Mouse (Mus musculus) T-helper 1 cell (primary cell): ENCODE results near the gene Alg13.

Source experiments
- in situ Hi-C: fragments of 300-600 bp; cut with MboI, MseI; formaldehyde crosslinking; loops from one replicate; pipeline ENCODE4 v1.15.1; 2025; ENCODE audit warnings: high pct_unique_total_duplicates

The Alg13 gene

GRCm38 (mm10) chrX:144317548-144318163, at the start of gene Alg13:
Alg13 (plus strand) TSS chrX:144317804.
- in situ Hi-C loops = no loop called here

- in situ Hi-C loops = no loop called here
These were observed 49.0 kb upstream of the Alg13 start for GRCm38 (mm10) chrX:144268606-144269005.

- in situ Hi-C loops = no loop called here
These were observed 16.1 kb upstream of the Alg13 start for GRCm38 (mm10) chrX:144301476-144301875.

- in situ Hi-C loops = no loop called here
These were observed 11.9 kb upstream of the Alg13 start for GRCm38 (mm10) chrX:144305659-144306058.

GRCm38 (mm10) chrX:144314041-144314440, 3.6 kb upstream of the Alg13 start:
- in situ Hi-C loops = no loop called here

GRCm38 (mm10) chrX:144315028-144315427, 2.6 kb upstream of the Alg13 start:
- in situ Hi-C loops = no loop called here

GRCm38 (mm10) chrX:144316004-144316403, 1.6 kb upstream of the Alg13 start:
- in situ Hi-C loops = no loop called here

GRCm38 (mm10) chrX:144318164-144318979, 768 bp downstream of the Alg13 start:
- in situ Hi-C loops = no loop called here

- in situ Hi-C loops = no loop called here
These were observed 1.8 kb downstream of the Alg13 start for GRCm38 (mm10) chrX:144319366-144319765.

GRCm38 (mm10) chrX:144325375-144325774, 7.8 kb downstream of the Alg13 start:
- in situ Hi-C loops = no loop called here

- in situ Hi-C loops = no loop called here
These were observed 17.9 kb downstream of the Alg13 start for GRCm38 (mm10) chrX:144335332-144336015.

GRCm38 (mm10) chrX:144337938-144338337, 20.3 kb downstream of the Alg13 start:
- in situ Hi-C loops = no loop called here

- in situ Hi-C loops = no loop called here
These were observed 20.8 kb downstream of the Alg13 start for GRCm38 (mm10) chrX:144338355-144338754.

GRCm38 (mm10) chrX:144374196-144374595, 56.6 kb downstream of the Alg13 start:
- in situ Hi-C loops = no loop called here

- in situ Hi-C loops = loop anchor here (5.0 to 25.0 kb wide), 2 partner anchors 1009 to 1274 kb away; no protein-coding TSS in a partner anchor
These were observed 85.9 kb downstream of the Alg13 start for GRCm38 (mm10) chrX:144403526-144403925.

GRCm38 (mm10) chrX:144408036-144408435, 90.4 kb downstream of the Alg13 start:
- in situ Hi-C loops = loop anchor here (5.0 to 25.0 kb wide), 2 partner anchors 234 to 1004 kb away; no protein-coding TSS in a partner anchor

- in situ Hi-C loops = loop anchor here (25.0 kb wide), 1 partner anchor 992 kb away; no protein-coding TSS in a partner anchor
These were observed 102.7 kb downstream of the Alg13 start for GRCm38 (mm10) chrX:144420259-144420658.

- in situ Hi-C loops = loop anchor here (25.0 kb wide), 1 partner anchor 991 kb away; no protein-coding TSS in a partner anchor
These were observed 103.5 kb downstream of the Alg13 start for GRCm38 (mm10) chrX:144421091-144421490.

- in situ Hi-C loops = loop anchor here (25.0 kb wide), 1 partner anchor 988 kb away; no protein-coding TSS in a partner anchor
These were observed 106.2 kb downstream of the Alg13 start for GRCm38 (mm10) chrX:144423848-144424247.
